Mouse (Mus musculus): Measurements from ENCODE around the gene Eif1ad. TPM values are rescaled to one million over a fixed set of nuclear protein-coding genes. Genes with fewer than 3 reads are reported as not detected.

Gene Eif1ad
- polyA plus RNA-seq, 1 experiment from 2014 or later: 53.9 TPM

Other genes starting within 250 kb of the Eif1ad start
- gene Klc2, start 248.2 kb upstream of the Eif1ad start, polyA plus RNA-seq (2015; fragmentation: Nextera tagmentation; extraction: Ambion mirVana): 12.1 and 16.6 TPM in 2 replicates
- gene Pacs1, start 93.6 kb upstream of the Eif1ad start, polyA plus RNA-seq (2015; fragmentation: Nextera tagmentation; extraction: Ambion mirVana): 15.6 and 15.8 TPM in 2 replicates
- gene Sf3b2, start 71.3 kb upstream of the Eif1ad start, polyA plus RNA-seq (2015; fragmentation: Nextera tagmentation; extraction: Ambion mirVana): 282 and 289 TPM in 2 replicates
- 2.1 and 2.4 TPM in 2 replicates for gene Gal3st3, start 68.4 kb upstream of the Eif1ad start, polyA plus RNA-seq (2015; fragmentation: Nextera tagmentation; extraction: Ambion mirVana)
- not detected in 2 replicates for gene Catsper1, start 31.0 kb upstream of the Eif1ad start, polyA plus RNA-seq (2015; fragmentation: Nextera tagmentation; extraction: Ambion mirVana)
- 15.9 and 19.8 TPM in 2 replicates for gene Cst6, start 17.2 kb upstream of the Eif1ad start, polyA plus RNA-seq (2015; fragmentation: Nextera tagmentation; extraction: Ambion mirVana)
- gene Banf1, start 427 bp downstream of the Eif1ad start, polyA plus RNA-seq (2015; fragmentation: Nextera tagmentation; extraction: Ambion mirVana): 474 and 479 TPM in 2 replicates
- gene Sart1, start 22.0 kb downstream of the Eif1ad start, polyA plus RNA-seq (2015; fragmentation: Nextera tagmentation; extraction: Ambion mirVana): 61.2 and 66.4 TPM in 2 replicates
- 4.3 and 10.8 TPM in 2 replicates for gene Tsga10ip, start 35.8 kb downstream of the Eif1ad start, polyA plus RNA-seq (2015; fragmentation: Nextera tagmentation; extraction: Ambion mirVana)
- 198 and 200 TPM in 2 replicates for gene Drap1, start 58.2 kb downstream of the Eif1ad start, polyA plus RNA-seq (2015; fragmentation: Nextera tagmentation; extraction: Ambion mirVana)
- gene AI837181, start 58.4 kb downstream of the Eif1ad start, polyA plus RNA-seq (2015; fragmentation: Nextera tagmentation; extraction: Ambion mirVana): 42.6 and 45.8 TPM in 2 replicates
- not detected in 2 replicates for gene Fosl1, start 80.8 kb downstream of the Eif1ad start, polyA plus RNA-seq (2015; fragmentation: Nextera tagmentation; extraction: Ambion mirVana)
- gene Ccdc85b, start 91.2 kb downstream of the Eif1ad start, polyA plus RNA-seq (2015; fragmentation: Nextera tagmentation; extraction: Ambion mirVana): 8.2 and 8.7 TPM in 2 replicates
- 95.1 and 99.4 TPM in 2 replicates for gene Fibp, start 93.9 kb downstream of the Eif1ad start, polyA plus RNA-seq (2015; fragmentation: Nextera tagmentation; extraction: Ambion mirVana)
- gene Ctsw, start 101.8 kb downstream of the Eif1ad start, polyA plus RNA-seq (2015; fragmentation: Nextera tagmentation; extraction: Ambion mirVana): 2.1 and 2.9 TPM in 2 replicates
- 118 TPM in 2 replicates for gene Efemp2, start 107.2 kb downstream of the Eif1ad start, polyA plus RNA-seq (2015; fragmentation: Nextera tagmentation; extraction: Ambion mirVana)
- gene Mus81, start 121.7 kb downstream of the Eif1ad start, polyA plus RNA-seq (2015; fragmentation: Nextera tagmentation; extraction: Ambion mirVana): 29.5 and 29.8 TPM in 2 replicates
- 2,332 and 2,514 TPM in 2 replicates for gene Cfl1, start 123.7 kb downstream of the Eif1ad start, polyA plus RNA-seq (2015; fragmentation: Nextera tagmentation; extraction: Ambion mirVana)
- gene 1700020D05Rik, start 137.0 kb downstream of the Eif1ad start, polyA plus RNA-seq (2015; fragmentation: Nextera tagmentation; extraction: Ambion mirVana): not detected in 2 replicates
- 7.2 and 8.0 TPM in 2 replicates for gene Snx32, start 143.8 kb downstream of the Eif1ad start, polyA plus RNA-seq (2015; fragmentation: Nextera tagmentation; extraction: Ambion mirVana)
- 19.3 TPM in 2 replicates for gene Ovol1, start 193.9 kb downstream of the Eif1ad start, polyA plus RNA-seq (2015; fragmentation: Nextera tagmentation; extraction: Ambion mirVana)
- gene Ap5b1, start 201.3 kb downstream of the Eif1ad start, polyA plus RNA-seq (2015; fragmentation: Nextera tagmentation; extraction: Ambion mirVana): 7.9 and 9.9 TPM in 2 replicates
- 128 and 149 TPM in 2 replicates for gene Rnaseh2c, start 235.1 kb downstream of the Eif1ad start, polyA plus RNA-seq (2015; fragmentation: Nextera tagmentation; extraction: Ambion mirVana)
- gene Kat5, start 243.5 kb downstream of the Eif1ad start, polyA plus RNA-seq (2015; fragmentation: Nextera tagmentation; extraction: Ambion mirVana): 44.1 and 47.3 TPM in 2 replicates